13 mouse cellular contexts compared by ENCODE assay signal in the genomic region with DNA sequence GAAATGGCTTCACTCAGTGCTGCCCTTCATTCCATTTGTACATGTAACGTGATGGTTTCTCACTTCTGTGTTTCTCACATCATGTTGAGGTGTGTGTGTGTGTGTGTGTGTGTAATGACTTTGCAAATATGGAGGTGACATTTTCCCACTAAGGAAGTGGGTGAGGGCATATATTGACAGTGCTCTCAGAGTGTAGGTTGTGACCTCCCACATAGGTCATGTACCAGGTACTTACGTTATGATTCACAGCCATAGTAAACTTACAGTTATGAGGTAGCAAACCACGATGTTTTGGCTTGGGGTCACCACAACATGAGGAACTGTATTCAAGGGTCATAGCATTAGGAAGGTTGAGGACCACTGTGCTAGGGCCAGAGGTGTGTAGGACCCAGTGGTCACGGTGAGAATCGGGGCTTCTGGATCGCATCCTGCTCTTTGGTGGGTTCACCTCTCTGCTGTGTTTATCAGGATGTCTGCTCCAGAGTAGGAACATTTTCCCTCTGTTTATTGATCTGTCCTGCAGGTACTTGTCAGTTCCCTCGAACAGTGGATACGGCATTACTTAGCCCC.
"Had no signal": no experiment of that assay in that cellular context is flagged by ENCODE, and none has a peak within 500 bp of the region (broad histone marks: within the 10 kb centered on the region; RNA-seq: fewer than 3 reads in every experiment).

No protein-coding gene starts in this region.

- DNase-seq: gastrocnemius, postnatal 14 days; gastrocnemius, postnatal 36 days; heart, adult 18-20 months; heart, postnatal 10 days; kidney, adult 11 months; kidney, adult 2 months; kidney, adult 9 months; kidney, postnatal 14 days; kidney, postnatal 36 days; liver; liver, embryonic 13.5 days had no signal

- ATAC-seq: hindbrain, postnatal 0 days; intestine, embryonic 16.5 days had no signal
